In genomic region chr12:108760500-108761020, GRCm38 (mm10) we compare ENCODE assay signal across 10 mouse cellular contexts. TPM values are rescaled to one million over a fixed set of nuclear protein-coding genes. Genes with fewer than 3 reads are reported as not detected.
A peak's percentile ranks its signal among the peaks of the same experiment; 100 is the strongest.
DNase-seq lines count a peak whose midpoint lies in the region; ATAC-seq and TF ChIP-seq lines count a peak whose summit lies in the region.
"Had no signal": no experiment of that assay in that cellular context is flagged by ENCODE, and none has a peak within 500 bp of the region (broad histone marks: within the 10 kb centered on the region; RNA-seq: fewer than 3 reads in every experiment).

No protein-coding gene starts in this region.

- H3K4me1 ChIP-seq in cerebellum, adult 2 months (ENCODE audit: control insufficient read depth, insufficient read depth, low read length), result no peaks in the 10 kb centered on the region
- H3K4me1 ChIP-seq: embryonic facial prominence, embryonic 12.5 days had no signal

- DNase-seq in gastrocnemius, adult 2 months, result no peak
- no peak for DNase-seq in gastrocnemius, postnatal 4 days (ENCODE audit: low spot score in 2 of 2)
- DNase-seq in B cell, adult 2 months, result peak; percentile 37 to 51
- peak; percentile 17 for DNase-seq in embryo, embryonic 9.5 days (ENCODE audit: extremely low spot score)
- no peak for DNase-seq in ovary, postnatal 10 days (ENCODE audit: low spot score)
- no peak for DNase-seq in cerebellum, adult 2 months
- DNase-seq in MN1 (ENCODE audit: low spot score), result no peak

- intact Hi-C loops in gastrocnemius, adult 2 months (cut with DNase I), result no loop called here

- 70% methylated on average over 9 of the region's 9 CpGs for WGBS in cerebellum, adult 2 months

- peak overlapping the region; percentile 63 for H3K27ac ChIP-seq in gastrocnemius, adult 2 months
- H3K27ac ChIP-seq in cerebellum, adult 2 months (ENCODE audit: insufficient read depth, low read length), result no peak overlapping the region
- H3K27ac ChIP-seq: embryonic facial prominence, embryonic 12.5 days had no signal

- ATAC-seq in megakaryocyte, adult 5-6 weeks (ENCODE audit: poor library complexity, severe bottlenecking), result peak; percentile 25

- peak; percentile 35; the same call in 1 of the 2 replicates for TF ChIP-seq CTCF in gastrocnemius, adult 2 months (IDR thresholded peaks at IDR 0.05)
- no peak; the same call in 1 of the 2 replicates for TF ChIP-seq CTCF in cerebellum, adult 2 months (IDR thresholded peaks at IDR 0.05; ENCODE audit: borderline replicate concordance, insufficient read depth, low read depth, low read length)

- H3K27me3 ChIP-seq in cerebellum, adult 2 months (ENCODE audit: control insufficient read depth, insufficient read depth, low read length), result no peaks in the 10 kb centered on the region
- H3K27me3 ChIP-seq: embryonic facial prominence, embryonic 12.5 days had no signal

- H3K4me3 ChIP-seq in gastrocnemius, adult 2 months, result no peak overlapping the region
- H3K4me3 ChIP-seq in cerebellum, adult 2 months (replicated peaks; ENCODE audit: insufficient read depth, low read depth, low read length), result no peak overlapping the region
- H3K4me3 ChIP-seq: embryonic facial prominence, embryonic 12.5 days had no signal

- no peak for TF ChIP-seq POLR2A in cerebellum, adult 2 months (IDR thresholded peaks at IDR 0.05; ENCODE audit: borderline replicate concordance, insufficient read depth, low read length)

RNA-seq across cellular contexts. Expression of gene Yy1, which starts 32.2 kb away (rescaled TPM):
- 10 to 100 TPM; 33.4 to 35.6 TPM for total RNA-seq in gastrocnemius, adult 2 months (2021)
- total RNA-seq in gastrocnemius, postnatal 4 days (2021), result 10 to 100 TPM; 36.7 to 43.8 TPM
- 67.2 and 70.7 TPM in 2 replicates for total RNA-seq in megakaryocyte, adult 5-6 weeks (2015)
- 40.3 and 50.5 TPM in 2 replicates for total RNA-seq in megakaryocyte, adult 5-6 weeks (2017)
- 23.9 and 26.3 TPM in 2 replicates for polyA plus RNA-seq in cerebellum, adult 2 months (2012; rRNA removed)

RNA-seq across cellular contexts. Expression of gene Degs2, which starts 58.4 kb away (rescaled TPM):
- total RNA-seq in gastrocnemius, adult 2 months (2021), result not detected
- not detected for total RNA-seq in gastrocnemius, postnatal 4 days (2021)
- total RNA-seq in megakaryocyte, adult 5-6 weeks (2015), result 0.41 TPM in 1 of 2 replicates, not detected in the other
- total RNA-seq in megakaryocyte, adult 5-6 weeks (2017), result 0.26 TPM in 1 of 2 replicates, not detected in the other
- polyA plus RNA-seq in cerebellum, adult 2 months (2012; rRNA removed), result 7.4 and 8.3 TPM in 2 replicates
- total RNA-seq: hematopoietic stem cell, adult 5-6 weeks had no signal

Comparison
In these comparisons a context has a peak if more than half of its experiments do, and no peak if none do; other contexts are left out.
1. DNase-seq: peak in B cell, adult 2 months (2 of 2) and embryo, embryonic 9.5 days (single experiment); none in gastrocnemius, adult 2 months (single experiment), gastrocnemius, postnatal 4 days (0 of 2), ovary, postnatal 10 days (single experiment), cerebellum, adult 2 months (0 of 2) and MN1 (single experiment).